Mouse (Mus musculus) olfactory bulb, adult 2 months (tissue): ENCODE data around the gene BC017158. TPM values are rescaled to one million over a fixed set of nuclear protein-coding genes. Genes with fewer than 3 reads are reported as not detected.

Experiments used
- H3K27ac ChIP-seq: fragments of 200-500 bp; 2 replicates; pipeline ENCODE4 v1.5.1; 2012; ENCODE audit warnings: low read depth, low read length; ENCODE audit not compliant: insufficient read depth
- H3K4me1 ChIP-seq: fragments of 200-500 bp; 2 replicates; pipeline ENCODE4 v1.6.1; 2012; ENCODE audit warnings: low read length; ENCODE audit not compliant: control insufficient read depth, insufficient read depth
- H3K4me3 ChIP-seq: fragments of 200-500 bp; 2 replicates; pipeline ENCODE4 v1.5.1; 2012; ENCODE audit warnings: mild to moderate bottlenecking, low read depth, low read length, moderate library complexity; ENCODE audit not compliant: insufficient read depth
- CTCF ChIP-seq: fragments of 200-500 bp; IDR thresholded peaks from 2 replicates; pipeline ENCODE4 v1.5.1; 2012; ENCODE audit warnings: low read depth, mild to moderate bottlenecking, low read length, moderate library complexity; ENCODE audit not compliant: insufficient read depth
- POLR2A ChIP-seq: fragments of 200-500 bp; IDR thresholded peaks from 2 replicates; pipeline ENCODE4 v1.6.1; 2012; ENCODE audit warnings: mild to moderate bottlenecking, low read depth, low read length, moderate library complexity; ENCODE audit not compliant: insufficient read depth
- WGBS: fragments of 180-500 bp; shearing (Covaris S2); methylation state at CpG from one replicate; pipeline ENCODE4 v1.1.7; 2018; 5-methylcytosine and 5-hydroxymethylcytosine counted together
- polyA plus RNA-seq: library from polyadenylated mRNA; stranded (reverse); fragments of >200 nt; gene quantifications from 2 replicates; pipeline ENCODE4 v1.2.4, GENCODE M21; 2012; ENCODE audit warnings: low replicate concordance; ENCODE audit not compliant: missing spikeins, insufficient read depth, insufficient read length

Gene BC017158
- polyA plus RNA-seq, 1 experiment = not detected

DNA sequence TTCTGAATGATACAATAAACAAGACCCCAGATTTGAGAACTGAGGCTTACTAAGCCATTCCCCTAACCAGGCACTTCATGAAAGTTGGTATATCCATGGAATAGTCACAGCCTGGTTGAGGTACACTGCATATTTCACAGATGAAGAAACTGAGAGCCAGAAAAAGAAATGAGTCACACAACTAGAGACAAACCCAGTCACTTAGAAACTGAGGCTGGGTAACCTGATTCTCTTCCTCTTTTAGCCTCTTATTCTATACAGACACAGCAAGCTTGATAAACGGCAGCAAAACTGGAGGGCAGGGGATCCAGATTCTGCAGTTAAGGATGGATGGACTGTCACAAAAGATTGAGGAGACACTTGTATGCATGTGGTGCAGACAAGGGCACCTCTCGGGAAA lies 63.2 kb downstream of the BC017158 start:
- H3K27ac ChIP-seq = no peak overlapping the region
- 94% methylated on average over 2 of the region's 2 CpGs for whole genome bisulfite sequencing
- H3K4me3 ChIP-seq = no peak overlapping the region
- peaks cover 9% of the 10 kb centered on the region for H3K4me1 ChIP-seq
- TF ChIP-seq POLR2A (no peak), CTCF (no peak)

DNA sequence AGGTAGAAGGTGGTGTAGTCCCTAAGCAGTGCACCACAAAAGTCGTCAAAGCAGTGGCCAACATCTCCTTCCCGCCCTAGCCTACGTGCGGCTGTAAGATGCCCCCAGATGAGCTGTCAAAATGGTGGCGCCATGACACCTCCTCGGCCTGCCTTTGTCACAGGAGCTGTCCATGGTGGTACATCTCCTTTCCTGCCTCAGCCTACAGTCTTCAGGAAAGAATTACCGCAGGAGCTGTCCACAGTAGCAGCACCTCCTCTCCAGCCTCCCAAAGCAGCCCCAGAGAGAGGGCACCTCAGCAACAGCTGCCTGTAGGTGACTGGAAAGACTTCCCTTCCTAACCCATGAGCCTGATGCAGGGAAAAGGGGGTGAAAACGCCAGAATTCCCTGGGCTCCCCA lies 66.2 kb downstream of the BC017158 start:
- H3K4me1 ChIP-seq = peaks cover 5% of the 10 kb centered on the region
- no peak overlapping the region for H3K27ac ChIP-seq
- TF ChIP-seq POLR2A = no peak
- no peak for TF ChIP-seq CTCF
- WGBS = 66% methylated on average over 8 of the region's 8 CpGs
- no peak overlapping the region for H3K4me3 ChIP-seq

Other genes with a start within 250 kb of the BC017158 start
- gene Itgam, start 235.5 kb downstream of the BC017158 start, polyA plus RNA-seq = not detected in 2 replicates
- gene Gm49368, start 235.5 kb downstream of the BC017158 start, polyA plus RNA-seq = not detected in 2 replicates
- gene Itgax, start 168.6 kb downstream of the BC017158 start, polyA plus RNA-seq = not detected in 2 replicates
- not detected in 2 replicates for gene Itgad, start 143.8 kb downstream of the BC017158 start, polyA plus RNA-seq
- gene Cox6a2, start 91.8 kb downstream of the BC017158 start, polyA plus RNA-seq = not detected in 2 replicates
- gene Armc5, start 60.8 kb downstream of the BC017158 start, polyA plus RNA-seq = not detected in 2 replicates
- gene 9130023H24Rik, start 60.1 kb downstream of the BC017158 start, polyA plus RNA-seq = not detected in 2 replicates
- gene Tgfb1i1, start 51.4 kb downstream of the BC017158 start, polyA plus RNA-seq = not detected in 2 replicates
- gene Slc5a2, start 32.5 kb downstream of the BC017158 start, polyA plus RNA-seq = not detected in 2 replicates
- not detected in 2 replicates for gene Rgs10, start 120.6 kb upstream of the BC017158 start, polyA plus RNA-seq
- not detected in 2 replicates for gene Tial1, start 163.5 kb upstream of the BC017158 start, polyA plus RNA-seq
- gene Bag3, start 225.4 kb upstream of the BC017158 start, polyA plus RNA-seq = not detected in 2 replicates